Mouse (Mus musculus) neural tube, embryonic 13.5 days (tissue): ENCODE data around the gene AI837181. TPM values are rescaled to one million over a fixed set of nuclear protein-coding genes. Genes with fewer than 3 reads are reported as not detected.

Source experiments
- ATAC-seq: fragments of 200-750 bp; cut with Nextera tagmentation; 2 replicates; pipeline ENCODE4 v1.8.0; 2017; ENCODE audit warnings: low read depth, mild to moderate bottlenecking, moderate TSS enrichment, moderate library complexity
- H3K27ac ChIP-seq: fragments of 300-500 bp; sonication (generic); replicated peaks from 2 replicates; pipeline ENCODE4 v1.5.1; 2015; ENCODE audit warnings: moderate library complexity, mild to moderate bottlenecking, inconsistent platforms
- H3K27me3 ChIP-seq: fragments of 300-500 bp; sonication (generic); 2 replicates; pipeline ENCODE4 v1.6.1; 2015; ENCODE audit warnings: mild to moderate bottlenecking, inconsistent platforms
- H3K36me3 ChIP-seq: fragments of 300-500 bp; sonication (generic); 2 replicates; pipeline ENCODE4 v1.6.1; 2015; ENCODE audit warnings: mild to moderate bottlenecking, inconsistent platforms
- H3K4me1 ChIP-seq: fragments of 300-500 bp; sonication (generic); replicated peaks from 2 replicates; pipeline ENCODE4 v1.6.1; 2015; ENCODE audit warnings: inconsistent platforms
- H3K4me2 ChIP-seq: fragments of 300-500 bp; sonication (generic); 2 replicates; pipeline ENCODE4 v1.6.1; 2015; ENCODE audit warnings: inconsistent platforms, mild to moderate bottlenecking, moderate library complexity
- H3K4me3 ChIP-seq: fragments of 300-500 bp; sonication (generic); 2 replicates; pipeline ENCODE4 v1.5.1; 2015; ENCODE audit warnings: mild to moderate bottlenecking, inconsistent platforms
- H3K9ac ChIP-seq: fragments of 300-500 bp; sonication (generic); 2 replicates; pipeline ENCODE4 v1.6.1; 2015; ENCODE audit warnings: moderate library complexity, mild to moderate bottlenecking, inconsistent platforms
- H3K9me3 ChIP-seq: fragments of 300-500 bp; sonication (generic); 2 replicates; pipeline ENCODE4 v1.6.1; 2016; ENCODE audit warnings: inconsistent platforms
- WGBS: fragments of 180-500 bp; shearing (Covaris S2); methylation state at CpG from one replicate; pipeline ENCODE4 v1.1.7; 2015; 5-methylcytosine and 5-hydroxymethylcytosine counted together
- polyA plus RNA-seq: library from polyadenylated mRNA; unstranded; fragments of >200 nt; fragmentation: Nextera tagmentation; extraction: Ambion mirVana; gene quantifications from 2 replicates; pipeline ENCODE4 v1.2.1, GENCODE M21; 2015

AI837181 gene
- polyA plus RNA-seq, 1 experiment from 2014 or later: 75.5 TPM

- WGBS: 96% methylated on average over 6 of the region's 6 CpGs
Observed at GRCm38 (mm10) chr19:5420579-5420978, 4.4 kb upstream of the AI837181 start.

GRCm38 (mm10) chr19:5421784-5422183, 3.2 kb upstream of the AI837181 start:
- Histone ChIP-seq H3K4me2 (no peak overlapping the region), H3K4me3 (no peak overlapping the region), H3K36me3 (peaks cover 47% of the 10 kb centered on the region), H3K27ac (no peak overlapping the region), H3K4me1 (peaks cover 36% of the 10 kb centered on the region), H3K27me3 (no peaks in the 10 kb centered on the region), H3K9me3 (no peaks in the 10 kb centered on the region), H3K9ac (no peak overlapping the region)
- no peak for ATAC-seq
- WGBS: 91% methylated on average over 5 of the region's 5 CpGs

More at GRCm38 (mm10) chr19:5420579-5420978, 4.4 kb upstream of the AI837181 start:
- Histone ChIP-seq H3K9ac (no peak overlapping the region), H3K36me3 (peaks cover 38% of the 10 kb centered on the region), H3K4me1 (peaks cover 24% of the 10 kb centered on the region), H3K9me3 (no peaks in the 10 kb centered on the region), H3K27me3 (no peaks in the 10 kb centered on the region), H3K4me2 (no peak overlapping the region), H3K27ac (no peak overlapping the region), H3K4me3 (no peak overlapping the region)
- no peak for ATAC-seq

GRCm38 (mm10) chr19:5422267-5422666, 2.7 kb upstream of the AI837181 start:
- WGBS: 88% methylated on average over 10 of the region's 10 CpGs

GRCm38 (mm10) chr19:5422895-5423443, 2.0 kb upstream of the AI837181 start:
- 77% methylated on average over 9 of the region's 9 CpGs for WGBS
- Histone ChIP-seq H3K4me2 (peak overlapping the region; percentile 94), H3K4me3 (peak overlapping the region; percentile 88), H3K4me1 (peaks cover 45% of the 10 kb centered on the region), H3K9me3 (no peaks in the 10 kb centered on the region), H3K27me3 (no peaks in the 10 kb centered on the region), H3K36me3 (peaks cover 57% of the 10 kb centered on the region), H3K27ac (no peak overlapping the region), H3K9ac (peak overlapping the region; percentile 92)
- no peak for ATAC-seq

More at GRCm38 (mm10) chr19:5422267-5422666, 2.7 kb upstream of the AI837181 start:
- Histone ChIP-seq H3K9me3 (no peaks in the 10 kb centered on the region), H3K4me1 (peaks cover 41% of the 10 kb centered on the region), H3K27ac (no peak overlapping the region), H3K9ac (peak overlapping the region; percentile 38; the same call in 1 of the 2 replicates), H3K4me2 (no peak overlapping the region), H3K4me3 (no peak overlapping the region), H3K27me3 (no peaks in the 10 kb centered on the region), H3K36me3 (peaks cover 52% of the 10 kb centered on the region)
- no peak for ATAC-seq

- H3K4me1 ChIP-seq: peaks cover 49% of the 10 kb centered on the region
- peak overlapping the region; percentile 88 for H3K4me3 ChIP-seq
- H3K9ac ChIP-seq: peak overlapping the region; percentile 92
- peak overlapping the region; percentile 95; the same call in 1 of the 2 replicates for H3K27ac ChIP-seq
- peak overlapping the region; percentile 94 for H3K4me2 ChIP-seq
- 69% methylated on average over 12 of the region's 12 CpGs for WGBS
- no peak for ATAC-seq
- peaks cover 58% of the 10 kb centered on the region for H3K36me3 ChIP-seq
- no peaks in the 10 kb centered on the region for H3K27me3 ChIP-seq
- H3K9me3 ChIP-seq: no peaks in the 10 kb centered on the region
Observed at GRCm38 (mm10) chr19:5423561-5423960, 1.4 kb upstream of the AI837181 start.

- Histone ChIP-seq H3K4me1 (peaks cover 49% of the 10 kb centered on the region), H3K27ac (peak overlapping the region; percentile 95), H3K9ac (peak overlapping the region; percentile 92), H3K9me3 (no peaks in the 10 kb centered on the region), H3K27me3 (no peaks in the 10 kb centered on the region), H3K4me3 (peak overlapping the region; percentile 88), H3K4me2 (peak overlapping the region; percentile 94), H3K36me3 (peaks cover 61% of the 10 kb centered on the region)
- ATAC-seq: peak; percentile 66
- WGBS: under 1% methylated on average over 42 of the region's 48 CpGs
Observed at GRCm38 (mm10) chr19:5424092-5424781, 707 bp upstream of the AI837181 start.

GRCm38 (mm10) chr19:5425906-5426565, 1.1 kb downstream of the AI837181 start:
- WGBS: 92% methylated on average over 18 of the region's 18 CpGs
- H3K27me3 ChIP-seq: no peaks in the 10 kb centered on the region
- H3K4me2 ChIP-seq: peak overlapping the region; percentile 94
- peak overlapping the region; percentile 92 for H3K9ac ChIP-seq
- H3K4me3 ChIP-seq: peak overlapping the region; percentile 88
- H3K36me3 ChIP-seq: peaks cover 46% of the 10 kb centered on the region
- ATAC-seq: no peak
- H3K4me1 ChIP-seq: peaks cover 49% of the 10 kb centered on the region
- no peaks in the 10 kb centered on the region for H3K9me3 ChIP-seq
- H3K27ac ChIP-seq: peak overlapping the region; percentile 90

GRCm38 (mm10) chr19:5426640-5427290, 1.8 kb downstream of the AI837181 start:
- Histone ChIP-seq H3K4me1 (peaks cover 49% of the 10 kb centered on the region), H3K9ac (peak overlapping the region; percentile 8; the same call in 1 of the 2 replicates), H3K4me2 (peak overlapping the region; percentile 94), H3K27ac (no peak overlapping the region), H3K4me3 (peak overlapping the region; percentile 88), H3K36me3 (peaks cover 40% of the 10 kb centered on the region), H3K27me3 (no peaks in the 10 kb centered on the region), H3K9me3 (no peaks in the 10 kb centered on the region)
- WGBS: 92% methylated on average over 13 of the region's 13 CpGs
- no peak for ATAC-seq

GRCm38 (mm10) chr19:5428083-5428482, 3.1 kb downstream of the AI837181 start:
- Histone ChIP-seq H3K27me3 (no peaks in the 10 kb centered on the region), H3K36me3 (peaks cover 29% of the 10 kb centered on the region), H3K27ac (no peak overlapping the region), H3K4me2 (no peak overlapping the region), H3K9ac (no peak overlapping the region), H3K9me3 (no peaks in the 10 kb centered on the region), H3K4me3 (no peak overlapping the region), H3K4me1 (peaks cover 43% of the 10 kb centered on the region)
- no peak for ATAC-seq
- WGBS: 92% methylated on average over 2 of the region's 2 CpGs

- Histone ChIP-seq H3K9ac (no peak overlapping the region), H3K4me1 (peaks cover 43% of the 10 kb centered on the region), H3K4me3 (no peak overlapping the region), H3K9me3 (no peaks in the 10 kb centered on the region), H3K27me3 (0 out of 2 replicates have a peak, but pooled peaks cover under 1% of the 10 kb centered on the region), H3K27ac (no peak overlapping the region), H3K36me3 (peaks cover 25% of the 10 kb centered on the region), H3K4me2 (no peak overlapping the region)
- WGBS: 83% methylated on average over 4 of the region's 4 CpGs
- no peak for ATAC-seq
Observed at GRCm38 (mm10) chr19:5429219-5429618, 4.3 kb downstream of the AI837181 start.

- no peak overlapping the region for H3K9ac ChIP-seq
- 77% methylated on average over 8 of the region's 8 CpGs for WGBS
Observed at GRCm38 (mm10) chr19:5429806-5430205, 4.9 kb downstream of the AI837181 start.

GRCm38 (mm10) chr19:5430408-5430807, 5.5 kb downstream of the AI837181 start:
- 71% methylated on average over 1 of the region's 1 CpGs for WGBS
- Histone ChIP-seq H3K36me3 (peaks cover 25% of the 10 kb centered on the region), H3K4me3 (no peak overlapping the region), H3K4me1 (peaks cover 43% of the 10 kb centered on the region), H3K9me3 (no peaks in the 10 kb centered on the region), H3K27ac (no peak overlapping the region), H3K4me2 (no peak overlapping the region), H3K27me3 (peaks cover 8% of the 10 kb centered on the region; the same call in 1 of the 2 replicates), H3K9ac (no peak overlapping the region)
- ATAC-seq: no peak

More at GRCm38 (mm10) chr19:5429806-5430205, 4.9 kb downstream of the AI837181 start:
- Histone ChIP-seq H3K4me1 (peaks cover 43% of the 10 kb centered on the region), H3K27ac (no peak overlapping the region), H3K4me3 (no peak overlapping the region), H3K27me3 (0 out of 2 replicates have a peak, but pooled peaks cover 4% of the 10 kb centered on the region), H3K9me3 (no peaks in the 10 kb centered on the region), H3K4me2 (no peak overlapping the region), H3K36me3 (peaks cover 25% of the 10 kb centered on the region)
- ATAC-seq: no peak
